ENCODE assay signal across 20 mouse cellular contexts in the genomic region with DNA sequence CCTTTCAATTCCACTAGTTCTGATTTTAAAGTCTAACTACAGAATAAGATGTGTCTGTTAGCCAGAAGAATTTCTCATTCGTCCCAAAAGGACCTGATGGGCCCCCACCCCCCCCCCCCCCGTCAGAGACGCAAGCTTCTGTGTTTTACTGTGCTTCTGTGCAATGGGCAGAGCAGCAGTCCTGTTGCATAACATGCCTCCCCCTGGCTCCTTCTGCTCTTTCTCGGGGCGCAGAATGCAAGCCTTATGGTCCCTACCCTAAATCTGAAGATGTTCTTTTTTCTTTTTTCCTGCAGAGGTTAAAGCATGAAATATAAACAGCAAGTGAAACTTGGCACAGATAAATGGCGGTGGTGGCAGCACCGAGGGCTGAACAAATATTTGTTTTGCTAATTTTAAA.
DNase-seq lines count a peak whose midpoint lies in the region; ATAC-seq and TF ChIP-seq lines count a peak whose summit lies in the region.
"Had no signal": no experiment of that assay in that cellular context is flagged by ENCODE, and none has a peak within 500 bp of the region (broad histone marks: within the 10 kb centered on the region; RNA-seq: fewer than 3 reads in every experiment).

No protein-coding gene starts in this region.

- no peak for TF ChIP-seq CTCF in lung, embryonic 14.5 days (IDR thresholded peaks at IDR 0.05; ENCODE audit: low read depth)

- no peak for ATAC-seq in heart, embryonic 16.5 days (replicated peaks; ENCODE audit: extremely low read depth, insufficient read depth, low FRiP score)
- ATAC-seq in lung, embryonic 14.5 days (ENCODE audit: insufficient read depth), result no peak
- ATAC-seq in liver, embryonic 12.5 days, result no peak
- no peak for ATAC-seq in stomach, embryonic 14.5 days (ENCODE audit: insufficient number of reproducible peaks, insufficient read depth, low FRiP score, low read depth)
- ATAC-seq in activated CD4-positive, CD25-positive, alpha-beta regulatory T cell, adult 4 months, result no peak
- ATAC-seq: CD4-positive, CD25-positive, alpha-beta regulatory T cell, adult 4 months; intestine, embryonic 16.5 days had no signal

- no peak for DNase-seq in heart, postnatal 14 days
- peak; percentile 7 for DNase-seq in lung, embryonic 14.5 days
- no peak for DNase-seq in lung, adult 18-20 months
- DNase-seq: adrenal gland, adult 8-10 months; cerebellum, adult 18-20 months; gastrocnemius, postnatal 25 days; lung, postnatal 10 days; retina, postnatal 1 day; thymus, adult 2 months had no signal

- H3K27me3 ChIP-seq in heart, embryonic 16.5 days (ENCODE audit: control insufficient read depth, insufficient read depth, low read length), result no peaks in the 10 kb centered on the region
- no peaks in the 10 kb centered on the region for H3K27me3 ChIP-seq in lung, embryonic 14.5 days (ENCODE audit: insufficient read depth, low read length)
- H3K27me3 ChIP-seq in liver, embryonic 12.5 days (replicated peaks), result no peaks in the 10 kb centered on the region
- H3K27me3 ChIP-seq in stomach, embryonic 14.5 days (ENCODE audit: control insufficient read depth, insufficient read depth, low read length), result no peaks in the 10 kb centered on the region
- H3K27me3 ChIP-seq: embryonic facial prominence, embryonic 13.5 days; hindbrain, embryonic 13.5 days had no signal

- H3K4me3 ChIP-seq in heart, embryonic 16.5 days (ENCODE audit: low read length), result no peak overlapping the region
- no peak overlapping the region for H3K4me3 ChIP-seq in lung, embryonic 14.5 days (ENCODE audit: low read depth, low read length)
- H3K4me3 ChIP-seq in liver, embryonic 12.5 days, result no peak overlapping the region
- no peak overlapping the region for H3K4me3 ChIP-seq in stomach, embryonic 14.5 days (ENCODE audit: low read depth, low read length)
- H3K4me3 ChIP-seq: embryonic facial prominence, embryonic 13.5 days; hindbrain, embryonic 13.5 days; myocyte had no signal

- H3K9me3 ChIP-seq in heart, embryonic 16.5 days (replicated peaks; ENCODE audit: control insufficient read depth, low read length), result no peaks in the 10 kb centered on the region
- H3K9me3 ChIP-seq in lung, embryonic 14.5 days (ENCODE audit: low read depth, low read length), result no peaks in the 10 kb centered on the region
- no peaks in the 10 kb centered on the region for H3K9me3 ChIP-seq in liver, embryonic 12.5 days (replicated peaks)
- H3K9me3 ChIP-seq in stomach, embryonic 14.5 days (ENCODE audit: control insufficient read depth, low read depth, low read length), result no peaks in the 10 kb centered on the region
- H3K9me3 ChIP-seq: embryonic facial prominence, embryonic 13.5 days; hindbrain, embryonic 13.5 days had no signal

- no peak overlapping the region for H3K27ac ChIP-seq in heart, embryonic 16.5 days (ENCODE audit: low read length)
- no peak overlapping the region for H3K27ac ChIP-seq in lung, embryonic 14.5 days (ENCODE audit: low read depth)
- no peak overlapping the region for H3K27ac ChIP-seq in liver, embryonic 12.5 days
- no peak overlapping the region for H3K27ac ChIP-seq in stomach, embryonic 14.5 days (ENCODE audit: low read length)
- H3K27ac ChIP-seq: embryonic facial prominence, embryonic 13.5 days; hindbrain, embryonic 13.5 days; kidney, postnatal 0 days had no signal

- H3K36me3 ChIP-seq in heart, embryonic 16.5 days (ENCODE audit: control insufficient read depth, insufficient read depth), result no peaks in the 10 kb centered on the region
- no peaks in the 10 kb centered on the region for H3K36me3 ChIP-seq in lung, embryonic 14.5 days (ENCODE audit: insufficient read depth)
- no peaks in the 10 kb centered on the region for H3K36me3 ChIP-seq in liver, embryonic 12.5 days
- H3K36me3 ChIP-seq in stomach, embryonic 14.5 days (ENCODE audit: control insufficient read depth, insufficient read depth, low read length), result no peaks in the 10 kb centered on the region
- H3K36me3 ChIP-seq: embryonic facial prominence, embryonic 13.5 days; hindbrain, embryonic 13.5 days had no signal

- H3K4me1 ChIP-seq in heart, embryonic 16.5 days (ENCODE audit: control insufficient read depth, insufficient read depth, low read length), result peaks cover 43% of the 10 kb centered on the region
- H3K4me1 ChIP-seq in lung, embryonic 14.5 days (ENCODE audit: insufficient read depth), result no peaks in the 10 kb centered on the region; the same call in 1 of the 2 replicates
- 0 out of 2 replicates have a peak, but pooled peaks cover 3% of the 10 kb centered on the region for H3K4me1 ChIP-seq in liver, embryonic 12.5 days
- H3K4me1 ChIP-seq in stomach, embryonic 14.5 days (ENCODE audit: control insufficient read depth, insufficient read depth, low read length), result peaks cover 23% of the 10 kb centered on the region

- H3K4me2 ChIP-seq in heart, embryonic 16.5 days (ENCODE audit: low read depth, low read length), result peak overlapping the region; percentile 63
- peak overlapping the region; percentile 52 for H3K4me2 ChIP-seq in lung, embryonic 14.5 days
- 0 out of 2 replicates have a peak overlapping the region, but pooled peaks have one; percentile 12 for H3K4me2 ChIP-seq in liver, embryonic 12.5 days
- peak overlapping the region; percentile 23; the same call in 1 of the 2 replicates for H3K4me2 ChIP-seq in stomach, embryonic 14.5 days (replicated peaks; ENCODE audit: low read depth, low read length)
- H3K4me2 ChIP-seq: embryonic facial prominence, embryonic 13.5 days; hindbrain, embryonic 13.5 days; midbrain, embryonic 11.5 days had no signal

- H3K9ac ChIP-seq in heart, embryonic 16.5 days (ENCODE audit: low read length), result no peak overlapping the region
- H3K9ac ChIP-seq in lung, embryonic 14.5 days, result no peak overlapping the region
- no peak overlapping the region for H3K9ac ChIP-seq in liver, embryonic 12.5 days
- no peak overlapping the region for H3K9ac ChIP-seq in stomach, embryonic 14.5 days (replicated peaks; ENCODE audit: low read depth, low read length)
- H3K9ac ChIP-seq: embryonic facial prominence, embryonic 13.5 days; hindbrain, embryonic 13.5 days had no signal

- intact Hi-C loops in heart, postnatal 14 days (cut with DNase I), result loop anchor here (10.0 kb wide), 1 partner anchor 228 kb away; a partner anchor contains a TSS

- 47% methylated on average over 7 of the region's 7 CpGs for WGBS in heart, embryonic 16.5 days
- WGBS in lung, embryonic 14.5 days, result 7% methylated on average over 7 of the region's 7 CpGs
- whole genome bisulfite sequencing in liver, embryonic 12.5 days (ENCODE audit: insufficient replicate concordance), result 53% methylated on average over 7 of the region's 7 CpGs
- 21% methylated on average over 7 of the region's 7 CpGs for WGBS in stomach, embryonic 14.5 days

Comparison
In these comparisons a context has a peak if more than half of its experiments do, and no peak if none do; other contexts are left out.
1. H3K4me2 ChIP-seq: peak in every context shown above with its lines; median percentile 63 in heart, embryonic 16.5 days; 52 in lung, embryonic 14.5 days; 23 in stomach, embryonic 14.5 days; 12 in liver, embryonic 12.5 days.